Mouse (Mus musculus): ENCODE results near the gene 2810408A11Rik. TPM values are rescaled to one million over a fixed set of nuclear protein-coding genes. Genes with fewer than 3 reads are reported as not detected.
"Not testable (repeated sequence)": the region's sequence is repeated elsewhere in the genome, so short reads cannot be mapped to it uniquely, and the experiment has no call there.

2810408A11Rik gene
- total RNA-seq, 1 experiment from 2014 or later = 1.2 TPM

DNA sequence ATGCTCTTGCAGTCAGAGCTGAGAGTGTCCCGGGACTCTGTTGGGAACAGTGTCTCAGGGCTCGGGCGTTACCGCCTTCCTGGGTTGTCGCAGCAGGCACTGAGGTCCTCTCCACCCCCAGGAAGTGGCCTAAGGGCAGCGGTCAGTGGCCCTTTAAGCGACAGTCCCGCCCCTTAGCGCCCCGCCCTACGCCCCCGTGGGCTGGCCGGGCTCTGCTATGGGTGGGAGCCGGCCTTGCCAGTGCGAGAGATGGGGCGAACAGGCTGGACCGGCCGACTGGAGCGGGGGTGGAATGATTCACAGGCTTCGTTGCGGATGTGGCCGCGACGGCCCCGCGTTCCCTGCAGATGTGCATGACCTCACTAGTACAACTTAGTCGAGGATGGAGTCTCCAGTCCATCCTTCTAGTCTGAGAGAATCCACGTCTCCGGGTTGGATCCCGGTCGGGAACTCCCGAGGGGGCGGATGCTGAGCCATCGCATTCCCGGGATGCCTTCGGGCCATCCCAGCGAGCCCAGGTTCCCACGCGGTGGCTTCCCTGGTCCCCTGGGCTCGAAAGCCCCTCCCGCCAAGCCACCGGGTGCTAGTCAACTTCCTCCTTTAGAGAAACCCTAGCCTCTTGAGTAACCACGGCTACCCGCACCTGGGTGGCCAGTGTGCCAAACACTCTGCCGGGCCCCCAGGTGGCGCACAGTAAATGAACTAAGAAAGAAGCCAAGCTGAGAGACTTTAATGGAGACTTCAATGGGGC, 19.8 kb downstream of the 2810408A11Rik start, which contains the start of gene Kctd11:
TSS of gene Kctd11 (minus strand) at position 554 of the 751 bp plus-strand sequence.
- DNase-seq = peak; percentile 91

DNA sequence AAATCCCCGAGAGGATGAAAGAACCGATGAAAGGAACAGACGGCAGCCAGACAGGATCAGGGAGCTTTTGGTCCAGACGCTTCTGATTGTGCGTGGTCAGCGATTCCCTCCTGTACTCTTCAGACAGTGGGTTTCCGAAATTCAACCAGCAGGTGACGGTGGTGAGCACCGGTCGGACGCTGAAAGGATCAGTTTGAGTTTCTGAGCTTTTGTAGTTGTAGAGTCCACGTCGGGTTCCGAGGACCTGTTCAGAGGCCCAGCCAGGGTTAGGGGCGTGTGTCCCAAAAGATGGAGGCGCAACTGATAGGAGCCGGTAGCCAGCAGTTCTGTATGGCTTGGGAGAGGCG, 20.3 kb downstream of the 2810408A11Rik start:
- DNase-seq = peak; percentile 66

DNA sequence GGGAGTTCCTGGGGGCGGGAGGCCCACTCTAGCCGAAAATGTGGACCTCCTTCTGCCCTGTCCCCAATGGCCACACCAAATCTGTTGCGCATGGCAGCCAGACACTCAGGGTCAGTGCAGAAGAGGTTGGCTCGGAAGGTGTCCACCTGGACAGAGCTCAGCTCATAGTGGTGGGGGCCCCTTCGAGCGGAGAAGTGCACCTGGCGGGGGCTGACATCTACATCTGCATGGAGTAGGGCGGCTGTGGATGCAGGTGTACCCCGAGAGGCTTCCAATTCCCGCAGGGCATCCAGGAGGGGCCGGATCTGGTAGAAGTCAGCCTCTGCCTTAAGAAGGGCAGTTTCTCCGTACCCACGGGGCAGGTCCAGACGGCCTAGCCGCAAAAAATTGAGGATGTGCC, 21.1 kb downstream of the 2810408A11Rik start:
- no peak for DNase-seq

DNA sequence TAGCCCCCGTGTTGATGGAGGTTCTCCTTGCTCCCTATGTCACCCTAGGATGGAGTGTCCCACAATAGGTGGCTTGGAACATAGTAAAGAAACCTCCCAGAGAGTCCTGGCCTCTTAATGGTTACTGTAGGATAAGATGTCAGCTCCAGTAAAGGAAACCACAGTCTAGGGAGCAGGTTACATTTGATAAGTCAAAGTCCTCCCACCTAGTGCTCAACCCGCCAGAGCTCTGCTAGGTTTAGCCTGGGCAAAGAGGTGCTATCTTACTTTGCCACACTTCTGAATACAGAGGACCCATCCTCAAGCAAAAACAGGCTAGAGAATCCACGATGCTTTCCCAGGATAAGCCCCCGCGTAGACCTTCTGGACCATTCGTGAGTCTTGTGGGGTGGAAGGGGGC, 21.8 kb downstream of the 2810408A11Rik start:
- no peak for DNase-seq

DNA sequence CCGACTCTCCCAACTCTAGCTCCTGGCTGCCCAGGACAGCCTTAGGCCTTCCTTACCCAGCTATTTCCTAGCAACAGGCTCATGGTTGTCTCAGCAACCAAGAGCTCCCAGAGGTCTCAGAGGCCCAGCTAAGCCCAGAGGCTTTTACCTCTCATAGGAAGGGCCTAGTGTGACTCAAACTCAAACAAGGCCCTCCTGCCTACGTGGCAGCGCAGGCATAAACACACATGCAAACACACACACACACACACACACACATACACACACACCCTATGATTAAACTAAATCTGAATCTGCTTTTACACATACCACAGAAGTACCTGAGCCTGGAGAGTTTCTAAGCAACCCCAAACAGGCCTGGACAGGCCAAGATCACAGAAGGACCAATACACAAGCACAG, 22.4 kb downstream of the 2810408A11Rik start:
- DNase-seq = no peak

DNA sequence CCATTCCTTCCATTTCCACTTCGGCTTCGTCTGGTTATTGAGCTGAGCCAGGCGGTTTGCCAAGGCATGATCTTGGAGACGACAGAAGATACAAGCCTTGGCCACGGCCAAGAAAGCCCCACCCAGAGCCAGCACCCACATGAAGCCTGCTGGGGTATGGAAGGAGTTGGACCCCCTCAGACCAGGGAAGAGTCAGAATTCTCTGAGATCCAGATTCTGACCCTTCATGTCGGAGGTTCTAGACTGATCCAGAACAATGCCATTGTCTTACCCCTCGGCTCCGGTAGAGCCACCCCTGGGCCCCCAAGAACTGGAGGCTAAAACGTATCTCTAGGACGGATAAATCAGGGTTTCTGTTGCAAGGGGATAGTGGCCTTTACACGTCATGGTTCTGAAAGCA, 22.9 kb downstream of the 2810408A11Rik start, which contains the start of gene Tmem95:
TSS of gene Tmem95 (minus strand) at position 141 of the 400 bp plus-strand sequence.
- DNase-seq = no peak

DNA sequence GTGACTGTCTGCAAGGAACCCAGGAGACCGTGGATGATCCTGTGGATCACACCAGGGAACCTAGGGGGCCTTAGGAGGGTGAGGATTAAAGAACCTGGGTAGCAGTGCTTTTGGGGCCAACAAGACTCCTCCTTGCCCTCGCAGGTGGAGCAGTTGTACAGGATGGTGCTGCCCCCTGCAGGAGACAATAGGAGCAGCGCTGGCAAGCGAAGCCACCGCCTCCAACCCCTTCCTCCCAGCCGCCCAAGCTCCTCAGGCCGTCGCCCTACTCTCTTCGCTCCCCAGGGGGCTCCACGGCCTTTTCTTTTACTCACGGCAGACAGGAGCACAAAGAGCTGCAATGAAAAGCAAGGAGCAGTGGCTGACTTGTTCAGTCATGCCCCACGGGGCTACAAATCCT, 23.9 kb downstream of the 2810408A11Rik start:
- peak; percentile 87 for DNase-seq

DNA sequence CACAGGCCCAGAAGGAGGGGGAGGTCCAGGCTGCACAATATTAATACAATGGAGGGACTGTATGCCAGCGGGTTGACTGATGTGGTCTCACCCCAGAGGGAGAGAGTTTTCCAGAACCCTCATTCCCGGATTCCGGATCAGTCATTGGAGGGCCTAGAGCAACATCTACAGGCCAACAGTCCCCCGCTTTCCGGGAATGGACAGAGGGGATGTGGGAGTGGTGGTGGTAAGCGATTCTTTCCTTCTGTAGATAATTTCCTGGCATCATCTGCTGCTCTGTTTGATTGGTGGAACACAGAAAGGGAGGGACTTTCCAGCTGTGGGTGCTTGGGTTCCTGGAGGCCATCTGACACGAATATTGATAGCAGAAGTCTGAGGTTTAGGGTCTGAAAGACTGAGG, 24.6 kb downstream of the 2810408A11Rik start:
- DNase-seq = no peak

DNA sequence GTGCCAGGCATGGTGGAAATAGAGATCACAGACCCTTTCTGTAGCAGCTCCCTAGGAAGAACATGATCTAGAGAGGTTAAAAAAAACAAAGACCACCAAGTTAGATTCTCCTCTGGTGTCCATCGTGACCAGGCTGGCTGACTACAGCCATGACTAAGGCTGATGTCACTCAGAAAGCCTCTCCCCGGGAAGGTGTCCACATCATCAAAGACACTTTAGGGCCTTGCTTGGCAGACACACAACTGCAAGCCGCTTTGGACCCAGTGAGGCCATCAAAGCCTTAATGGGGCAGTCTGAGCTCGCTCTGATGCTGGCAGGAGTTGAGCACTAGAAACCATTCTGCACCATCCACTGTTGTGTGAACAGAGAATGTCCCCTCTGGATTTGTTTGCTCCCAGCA, 28.3 kb downstream of the 2810408A11Rik start:
- peak; percentile 26 for DNase-seq

DNA sequence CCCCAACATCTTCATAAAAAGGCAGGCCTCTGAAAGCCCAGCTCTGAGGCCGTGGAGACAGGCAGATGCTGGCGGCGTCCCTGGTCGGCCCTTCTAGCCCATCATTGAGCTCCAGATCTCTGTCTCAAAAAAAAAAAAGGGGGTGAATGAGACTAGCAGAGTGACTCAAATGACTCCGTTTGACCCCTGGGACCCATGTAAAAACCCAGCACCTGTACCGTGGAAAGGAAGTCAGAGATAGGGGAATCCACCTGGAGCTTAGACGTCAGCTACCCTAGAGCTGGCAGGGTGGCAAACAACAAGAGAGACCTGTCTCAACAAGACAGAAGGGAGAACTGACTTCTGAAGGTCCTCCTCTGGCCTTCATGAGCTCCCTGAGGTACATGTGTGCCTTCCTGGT, 29.0 kb downstream of the 2810408A11Rik start:
- no peak for DNase-seq

DNA sequence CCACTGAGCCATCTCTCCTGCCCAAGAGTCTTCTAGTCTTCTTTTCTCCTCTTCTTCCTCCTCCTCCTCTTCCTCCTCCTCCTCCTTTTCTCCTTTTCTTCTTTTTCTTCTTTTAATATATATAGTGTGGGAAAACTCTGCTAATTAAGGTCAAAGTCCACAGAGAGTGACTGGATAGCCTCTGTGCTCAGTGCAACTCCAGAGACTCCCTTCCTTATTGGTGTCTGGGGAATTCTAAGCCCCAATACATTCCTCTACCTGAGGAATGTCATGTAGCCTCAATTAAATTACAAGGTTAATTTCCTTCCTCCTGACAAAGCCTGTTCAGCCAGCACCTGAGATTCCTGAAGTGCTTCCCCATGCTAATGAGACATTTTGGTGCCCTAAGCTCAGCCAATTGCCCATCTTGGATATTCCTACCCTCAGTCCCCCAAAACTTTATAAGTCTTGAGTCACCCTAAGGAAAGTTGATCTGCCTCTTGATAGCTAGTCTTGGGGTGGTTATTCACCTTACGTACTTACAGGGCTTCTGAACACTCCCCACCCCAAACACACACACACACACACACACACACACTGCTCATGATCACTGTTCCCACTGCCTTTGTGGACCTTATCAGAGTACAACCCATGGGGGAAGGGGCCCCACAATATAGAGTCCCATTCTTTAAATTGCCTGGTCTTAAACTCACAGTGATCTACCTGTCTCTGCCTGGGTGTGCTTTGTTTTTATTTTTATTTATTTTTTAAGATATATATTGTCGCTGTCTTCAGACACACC, 30.3 kb downstream of the 2810408A11Rik start:
- no peak for DNase-seq

DNA sequence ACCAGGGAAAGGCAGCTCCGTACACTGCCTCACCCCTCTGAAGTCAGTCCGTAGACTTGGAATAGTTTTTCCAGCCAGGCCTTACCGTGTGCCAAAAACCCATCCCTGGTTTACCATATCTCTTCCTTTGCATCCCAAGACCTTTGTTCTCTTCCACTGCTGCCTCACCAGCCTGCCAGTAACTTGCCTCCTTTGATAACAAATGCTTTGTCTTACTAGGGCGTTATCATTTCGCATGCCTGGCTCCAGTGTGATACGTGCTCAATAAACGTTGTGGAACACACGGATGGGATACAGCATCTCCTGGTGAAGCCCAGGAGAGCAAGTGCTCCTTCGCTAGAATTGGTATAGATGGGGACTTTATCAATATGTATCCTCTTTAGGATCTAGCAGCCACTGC, 33.5 kb downstream of the 2810408A11Rik start:
- no peak for DNase-seq

DNA sequence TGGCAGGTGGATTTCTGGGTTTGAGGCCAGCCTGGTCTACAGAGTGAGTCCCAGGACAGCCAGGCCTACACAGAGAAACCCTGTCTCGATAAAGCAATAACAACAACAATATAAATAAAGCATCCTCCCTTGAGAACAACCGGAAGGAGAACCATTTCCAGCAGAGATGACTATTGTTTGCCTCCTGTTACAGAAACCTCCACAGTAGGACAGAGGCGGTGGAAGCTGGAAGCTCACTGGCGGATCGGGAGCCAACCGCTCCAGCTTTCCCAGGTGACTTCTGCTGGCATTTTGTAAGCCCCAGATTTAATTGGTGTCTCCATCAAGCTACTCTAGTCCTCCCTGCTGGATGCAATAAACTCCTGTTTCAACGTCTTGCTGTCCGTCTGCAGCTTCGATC, 35.2 kb downstream of the 2810408A11Rik start:
- DNase-seq = no peak

DNA sequence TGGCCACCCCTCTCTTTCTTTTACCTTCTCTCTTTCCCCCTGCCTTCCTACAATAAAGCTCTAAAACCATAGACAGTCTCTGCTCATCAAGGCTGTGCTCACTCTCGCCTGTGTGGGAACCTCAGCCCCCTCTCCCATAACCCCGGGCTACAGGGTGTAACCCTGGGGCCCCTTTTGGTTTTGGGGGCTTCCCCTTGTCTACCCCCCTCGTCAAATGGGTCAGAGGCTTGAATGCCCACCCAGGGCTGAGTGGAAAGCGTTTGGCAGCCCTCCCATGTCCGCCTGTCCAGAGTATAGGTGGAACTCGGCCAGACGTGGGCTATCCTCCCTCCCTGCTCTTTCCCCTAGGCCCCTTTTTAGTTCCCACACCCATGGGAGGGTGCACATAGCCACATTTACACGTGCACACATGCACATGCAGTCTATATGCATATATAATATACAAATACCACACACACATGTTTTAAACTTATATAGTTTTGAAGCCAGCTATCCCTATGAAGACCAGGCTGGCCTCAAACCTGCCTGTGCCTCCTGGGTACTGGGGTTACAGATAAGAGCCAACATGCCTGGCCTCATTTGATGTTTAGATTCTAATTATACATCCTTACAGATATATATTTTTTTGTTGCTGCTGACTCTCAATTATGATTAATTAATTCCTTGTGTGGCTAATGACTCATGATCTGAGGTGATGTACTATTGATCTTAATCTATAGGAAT, 36.5 kb downstream of the 2810408A11Rik start:
- no peak for DNase-seq

DNA sequence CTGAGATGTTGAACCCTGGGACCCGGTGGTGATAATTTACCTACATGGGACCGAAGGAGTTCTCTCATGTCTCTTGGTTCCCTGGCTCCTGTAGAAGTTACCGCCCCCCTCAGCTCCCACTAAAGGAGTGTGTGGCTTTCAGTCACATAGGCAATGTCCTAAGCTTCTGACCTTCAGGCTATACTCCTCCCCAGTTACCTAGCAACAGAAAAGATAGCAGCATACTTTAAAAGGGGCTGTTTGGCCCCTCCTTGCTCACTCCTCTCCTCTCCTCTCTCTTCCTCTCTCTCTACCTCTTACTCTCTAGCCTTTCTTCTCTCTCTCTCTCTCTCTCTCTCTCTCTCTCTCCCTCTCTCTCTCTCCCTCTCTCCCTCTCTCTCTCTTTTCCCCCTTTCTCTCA, 37.1 kb downstream of the 2810408A11Rik start:
- DNase-seq = not testable (repeated sequence)

DNA sequence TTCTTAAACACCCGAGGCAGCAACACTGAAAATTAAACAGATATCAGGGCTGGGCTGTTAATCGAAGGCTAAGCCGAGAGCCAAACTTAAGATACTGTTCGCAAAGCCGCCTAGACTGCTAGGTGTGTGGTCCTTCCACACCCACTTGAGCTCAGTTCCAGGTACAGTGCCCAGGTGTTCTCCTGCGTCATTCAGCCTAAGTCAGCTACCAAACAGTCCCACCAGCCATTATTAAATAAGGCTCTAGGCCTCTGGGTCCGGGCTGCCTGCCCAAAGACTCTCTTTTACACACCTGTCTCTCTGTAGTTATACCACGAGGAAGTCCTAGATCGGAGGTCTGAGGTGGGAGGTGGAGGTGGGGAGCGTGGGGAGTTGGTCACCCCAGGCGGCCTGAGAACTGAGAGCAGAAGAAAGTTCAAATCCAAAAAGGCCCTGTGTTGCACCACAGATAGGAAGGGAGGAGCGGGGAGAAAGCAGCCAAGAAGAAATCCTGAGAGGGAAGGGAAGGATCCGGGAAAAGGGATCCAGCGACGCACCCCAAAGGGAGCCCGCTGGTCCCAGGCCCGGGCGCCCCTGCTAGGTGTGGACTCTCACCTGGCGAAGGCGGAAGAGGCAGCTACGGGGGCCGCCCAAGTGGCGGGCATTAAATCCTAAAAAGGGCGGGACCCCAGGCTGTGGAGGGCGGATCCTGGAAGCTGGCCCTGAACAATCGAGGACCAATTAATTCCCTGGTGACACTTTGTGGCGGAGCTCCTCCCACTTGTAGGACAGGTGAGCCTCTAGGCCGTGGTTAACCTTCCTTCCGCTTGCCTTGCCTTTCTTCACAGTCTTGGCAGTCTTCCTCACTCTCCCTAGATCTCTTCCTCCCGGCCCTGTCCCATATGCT, 42.4 kb downstream of the 2810408A11Rik start, which contains the start of gene Tnk1:
TSS of gene Tnk1 (minus strand) at position 618 of the 886 bp plus-strand sequence.
- no peak for DNase-seq

DNA sequence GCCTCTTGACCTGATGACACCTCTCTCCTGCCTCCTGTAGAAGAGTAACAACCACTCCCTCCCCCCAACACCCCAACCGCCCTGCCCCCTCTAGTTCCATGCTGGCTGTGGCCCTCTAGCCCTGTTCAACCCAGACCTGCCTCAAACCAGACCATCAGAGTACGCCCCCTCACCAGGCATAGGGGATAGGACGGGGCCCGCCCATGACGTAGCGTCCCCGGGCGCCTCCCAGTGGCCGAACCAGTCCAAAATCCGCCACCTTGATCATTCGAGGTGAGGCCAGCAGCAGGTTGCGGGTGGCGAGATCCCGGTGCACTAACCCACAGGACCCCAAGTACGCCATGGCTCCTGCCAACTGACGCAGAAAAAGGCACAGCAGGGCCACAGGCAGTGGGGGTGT, 45.4 kb downstream of the 2810408A11Rik start:
- peak; percentile 56 for DNase-seq

DNA sequence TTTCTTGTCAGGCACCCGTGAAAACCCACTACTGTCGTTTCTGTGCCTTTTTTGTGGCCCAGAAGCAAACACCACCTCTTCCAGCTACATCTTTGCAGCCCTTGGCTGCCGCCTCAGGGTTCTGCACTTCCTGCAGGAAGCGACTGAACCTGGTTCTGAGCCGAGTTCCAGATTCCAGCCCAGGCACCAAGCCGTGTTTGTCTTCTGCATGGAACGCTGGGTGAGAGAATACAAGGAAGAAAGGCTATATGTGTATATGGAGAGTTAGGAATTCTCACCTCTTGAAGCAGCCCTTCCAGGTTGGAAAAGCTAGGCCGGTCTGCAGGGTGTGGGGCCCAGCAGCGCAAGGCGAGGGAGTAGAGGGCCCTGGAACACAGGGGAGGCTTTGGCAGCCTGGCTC, 46.1 kb downstream of the 2810408A11Rik start:
- DNase-seq = no peak

DNA sequence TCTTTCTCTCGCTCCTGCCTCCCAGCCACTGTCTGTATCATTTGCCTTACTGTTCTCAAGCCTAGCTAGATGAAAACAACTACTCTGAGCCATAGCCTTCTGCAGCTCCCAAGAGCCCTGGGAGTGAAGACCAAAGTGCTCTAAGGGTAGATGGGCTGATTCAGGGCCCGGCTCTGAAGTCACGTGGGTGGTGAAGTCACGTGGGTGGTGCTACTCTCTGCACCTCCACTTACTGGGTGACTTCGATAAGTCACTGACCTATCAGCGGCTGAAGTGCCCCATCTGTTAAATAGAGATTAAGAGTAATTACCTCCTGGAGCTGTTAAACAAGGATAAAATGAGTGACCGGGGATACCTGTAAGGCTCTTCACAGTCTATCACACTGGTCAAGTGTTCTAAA, 46.8 kb downstream of the 2810408A11Rik start:
- DNase-seq = no peak

DNA sequence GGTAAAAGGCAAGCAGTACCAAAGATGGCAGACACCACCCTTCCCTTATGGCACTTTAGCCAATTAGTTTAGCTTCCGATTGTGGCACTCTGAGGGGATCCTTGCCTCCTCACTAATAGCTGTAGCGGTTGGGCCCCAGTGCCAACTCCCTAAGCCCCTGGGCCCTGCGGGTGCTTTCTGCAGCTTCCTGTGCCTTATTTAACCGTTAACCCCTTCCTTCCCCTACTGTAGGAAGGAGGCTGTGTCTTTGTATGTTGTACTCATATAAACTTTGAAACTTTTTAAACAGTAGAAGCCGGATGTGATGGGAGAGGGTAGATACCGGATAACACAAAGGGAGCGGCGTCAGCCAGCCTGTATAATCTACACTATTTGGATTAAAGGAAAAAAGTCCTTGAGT, 50.0 kb downstream of the 2810408A11Rik start:
- DNase-seq = no peak

DNA sequence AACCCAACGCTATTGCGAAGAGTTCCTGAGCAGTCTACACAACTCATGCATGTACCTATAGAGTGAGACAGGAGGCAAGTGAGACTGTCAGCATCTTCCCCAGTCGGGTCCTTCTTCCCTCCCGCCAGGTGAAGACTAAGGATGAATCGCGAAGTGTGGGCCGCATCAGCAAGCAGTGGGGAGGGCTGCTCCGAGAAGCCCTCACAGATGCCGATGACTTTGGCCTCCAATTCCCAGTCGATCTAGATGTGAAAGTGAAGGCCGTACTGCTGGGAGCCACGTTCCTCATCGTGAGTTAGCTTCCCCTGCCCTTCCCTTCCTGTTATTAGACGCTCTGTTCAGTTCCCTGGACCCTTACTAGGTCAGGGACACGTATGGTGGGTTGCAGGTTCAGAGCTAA, 50.9 kb downstream of the 2810408A11Rik start:
- DNase-seq = no peak

DNA sequence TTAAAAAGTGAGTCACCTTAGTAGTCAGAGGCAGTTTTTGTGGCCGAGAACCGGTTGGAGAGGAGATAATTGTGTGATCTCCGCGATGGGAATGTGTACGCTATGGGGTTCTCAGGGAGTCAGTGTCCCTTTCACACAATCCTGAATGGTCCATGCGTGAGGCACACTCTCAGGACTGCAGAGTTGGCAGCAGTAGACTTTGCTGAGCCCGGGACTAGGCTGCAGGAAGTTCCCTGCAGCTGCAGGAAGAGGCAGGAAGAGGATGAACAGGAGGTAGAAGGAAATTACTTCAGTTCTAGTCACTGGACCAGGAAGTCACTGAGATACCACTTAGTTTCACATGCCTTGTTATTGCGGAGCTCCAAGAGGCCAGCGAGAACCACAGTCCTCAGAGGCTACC, 51.7 kb downstream of the 2810408A11Rik start:
- no peak for DNase-seq

Data from adrenal gland, postnatal 25 days (tissue).